Mouse (Mus musculus) CH12.LX (cell line): ENCODE measurements around the gene Rbms2. TPM values are rescaled to one million over a fixed set of nuclear protein-coding genes. Genes with fewer than 3 reads are reported as not detected.

ENCODE experiments used
- DNase-seq: peaks from one replicate; pipeline ENCODE4 v3.0.0-alpha.2; 2013; ENCODE audit errors: extremely low read depth
- H3K27ac ChIP-seq: 2 replicates; pipeline ENCODE4 v1.5.1; 2012; ENCODE audit warnings: low read depth, mild to moderate bottlenecking, control low read depth, moderate library complexity; ENCODE audit not compliant: insufficient read depth
- H3K27me3 ChIP-seq: replicated peaks from 2 replicates; pipeline ENCODE3; 2012; ENCODE audit warnings: inconsistent platforms
- H3K36me3 ChIP-seq, 2 experiments: replicated peaks in 1 of 2; 2 replicates each; pipeline versions ENCODE3 to v1.6.1; 2012; ENCODE audit warnings: inconsistent platforms in 1 of 2, low read length in 1 of 2, mild to moderate bottlenecking in 1 of 2, mixed read lengths in 1 of 2, moderate library complexity in 1 of 2; ENCODE audit not compliant: control insufficient read depth in 1 of 2, insufficient read depth in 1 of 2
- H3K4me1 ChIP-seq, 2 experiments: 2 replicates each; pipeline ENCODE4 v1.6.1; 2012; ENCODE audit warnings: inconsistent platforms in 1 of 2, moderate library complexity in 1 of 2; ENCODE audit not compliant: insufficient read depth in 2 of 2, control insufficient read depth in 1 of 2
- H3K4me2 ChIP-seq: 2 replicates; pipeline ENCODE4 v1.6.1; 2012; ENCODE audit warnings: low read depth, mild to moderate bottlenecking, control low read depth; ENCODE audit not compliant: poor library complexity, insufficient read depth, severe bottlenecking
- H3K4me3 ChIP-seq, 3 experiments: fragments of 150-350 bp in 1 of 3; sonication (generic) in 1 of 3; replicated peaks in 1 of 3; 2 replicates each; pipeline versions ENCODE3 to v1.5.1; 2011 to 2012; ENCODE audit warnings: low read depth in 2 of 3, low read length in 2 of 3, mild to moderate bottlenecking in 2 of 3, moderate library complexity in 2 of 3, control low read depth in 1 of 3, improper control_type of control experiment in 1 of 3, inconsistent platforms in 1 of 3, mixed read lengths in 1 of 3; ENCODE audit not compliant: poor library complexity in 1 of 3
- H3K79me2 ChIP-seq: replicated peaks from 2 replicates; pipeline ENCODE4 v1.6.1; 2012; ENCODE audit warnings: mild to moderate bottlenecking, moderate library complexity; ENCODE audit not compliant: control insufficient read depth, poor library complexity, insufficient read depth, severe bottlenecking; ENCODE audit errors: extremely low read depth
- H3K9ac ChIP-seq: 2 replicates; pipeline ENCODE4 v1.6.1; 2012; ENCODE audit warnings: low read depth, mild to moderate bottlenecking, control low read depth, moderate library complexity; ENCODE audit not compliant: insufficient read depth
- H3K9me3 ChIP-seq: replicated peaks from 2 replicates; pipeline ENCODE3; 2012; ENCODE audit warnings: low read length, inconsistent platforms, mixed read lengths
- CTCF ChIP-seq, 2 experiments: IDR thresholded peaks in 1 of 2; conservative IDR thresholded peaks in 1 of 2; 2 replicates each; pipeline ENCODE4 v1.5.1; 2011 to 2012; ENCODE audit warnings: low read depth in 2 of 2, low read length in 2 of 2, improper control_type of control experiment in 1 of 2, inconsistent platforms in 1 of 2, mild to moderate bottlenecking in 1 of 2, moderate library complexity in 1 of 2
- E2F4 ChIP-seq: IDR thresholded peaks from 2 replicates; pipeline ENCODE4 v1.6.1; 2011; ENCODE audit warnings: low read depth, low read length, improper control_type of control experiment; ENCODE audit not compliant: insufficient replicate concordance
- ELF1 ChIP-seq: IDR thresholded peaks from 2 replicates; pipeline ENCODE4 v1.6.1; 2014; ENCODE audit warnings: low read depth, mild to moderate bottlenecking, inconsistent platforms, low read length, improper control_type of control experiment
- EP300 ChIP-seq: IDR thresholded peaks from 2 replicates; pipeline ENCODE4 v1.6.1; 2011; ENCODE audit warnings: low read length, improper control_type of control experiment
- GABPA ChIP-seq: IDR thresholded peaks from 2 replicates; pipeline ENCODE4 v1.6.1; 2012; ENCODE audit warnings: low read depth, low read length, improper control_type of control experiment, inconsistent platforms; ENCODE audit not compliant: insufficient replicate concordance
- HCFC1 ChIP-seq: IDR thresholded peaks from 2 replicates; pipeline ENCODE4 v1.6.1; 2012; ENCODE audit warnings: low read depth, mild to moderate bottlenecking, inconsistent platforms, low read length, improper control_type of control experiment
- JUN ChIP-seq: IDR thresholded peaks from 2 replicates; pipeline ENCODE4 v1.6.1; 2011; ENCODE audit warnings: low read depth, mild to moderate bottlenecking, low read length, improper control_type of control experiment, moderate library complexity; ENCODE audit not compliant: insufficient read depth
- MAX ChIP-seq: IDR thresholded peaks from 2 replicates; pipeline ENCODE4 v1.6.1; 2011; ENCODE audit warnings: low read length, improper control_type of control experiment
- MAZ ChIP-seq: IDR thresholded peaks from 2 replicates; pipeline ENCODE4 v1.6.1; 2012; ENCODE audit warnings: low read depth, mild to moderate bottlenecking, inconsistent platforms, low read length, improper control_type of control experiment, moderate library complexity
- MEF2A ChIP-seq: IDR thresholded peaks from 2 replicates; pipeline ENCODE4 v1.6.1; 2014; ENCODE audit warnings: low read depth, mild to moderate bottlenecking, inconsistent platforms, low read length, improper control_type of control experiment, borderline replicate concordance
- MXI1 ChIP-seq: IDR thresholded peaks from 2 replicates; pipeline ENCODE4 v1.6.1; 2011; ENCODE audit warnings: mild to moderate bottlenecking, low read depth, low read length, improper control_type of control experiment
- MYC ChIP-seq: IDR thresholded peaks from 2 replicates; pipeline ENCODE4 v1.6.1; 2011; ENCODE audit warnings: low read depth, mild to moderate bottlenecking, improper control_type of control experiment, low read length
- NRF1 ChIP-seq: IDR thresholded peaks from 2 replicates; pipeline ENCODE4 v1.6.1; 2014; ENCODE audit warnings: low read depth, mild to moderate bottlenecking, inconsistent platforms, low read length, improper control_type of control experiment, moderate library complexity
- POLR2A ChIP-seq: IDR thresholded peaks from 2 replicates; pipeline ENCODE4 v1.6.1; 2011; ENCODE audit warnings: low read depth, mild to moderate bottlenecking, improper control_type of control experiment, low read length
- POLR2AphosphoS2 ChIP-seq: IDR thresholded peaks from 2 replicates; pipeline ENCODE4 v1.6.1; 2011; ENCODE audit warnings: low read depth, low read length, improper control_type of control experiment
- RAD21 ChIP-seq: IDR thresholded peaks from 2 replicates; pipeline ENCODE4 v1.6.1; 2011; ENCODE audit warnings: low read depth, mild to moderate bottlenecking, low read length, improper control_type of control experiment, moderate library complexity
- RCOR1 ChIP-seq: conservative IDR thresholded peaks from 2 replicates; pipeline ENCODE4 v1.6.1; 2012; ENCODE audit warnings: low read depth, mild to moderate bottlenecking, inconsistent platforms, low read length, improper control_type of control experiment
- SIN3A ChIP-seq: IDR thresholded peaks from 2 replicates; pipeline ENCODE4 v1.6.1; 2012; ENCODE audit warnings: low read length, improper control_type of control experiment, inconsistent platforms
- SMC3 ChIP-seq: IDR thresholded peaks from 2 replicates; pipeline ENCODE4 v1.6.1; 2011; ENCODE audit warnings: low read depth, low read length, improper control_type of control experiment
- TBP ChIP-seq: conservative IDR thresholded peaks from 2 replicates; pipeline ENCODE4 v1.6.1; 2011; ENCODE audit warnings: low read depth, low read length, improper control_type of control experiment
- USF1 ChIP-seq: IDR thresholded peaks from 2 replicates; pipeline ENCODE4 v1.6.1; 2014; ENCODE audit warnings: low read depth, mild to moderate bottlenecking, inconsistent platforms, low read length, improper control_type of control experiment
- USF2 ChIP-seq: conservative IDR thresholded peaks from 2 replicates; pipeline ENCODE4 v1.6.1; 2011; ENCODE audit warnings: low read depth, low read length, improper control_type of control experiment
- ZC3H11A ChIP-seq: IDR thresholded peaks from 2 replicates; pipeline ENCODE4 v1.6.1; 2012; ENCODE audit warnings: low read depth, mild to moderate bottlenecking, inconsistent platforms, low read length, improper control_type of control experiment
- ZKSCAN1 ChIP-seq: IDR thresholded peaks from 2 replicates; pipeline ENCODE4 v1.6.1; 2012; ENCODE audit warnings: low read depth, inconsistent platforms, low read length, improper control_type of control experiment, borderline replicate concordance
- ZMIZ1 ChIP-seq: IDR thresholded peaks from 2 replicates; pipeline ENCODE4 v1.6.1; 2012; ENCODE audit warnings: low read depth, mild to moderate bottlenecking, inconsistent platforms, low read length, improper control_type of control experiment
- dilution Hi-C: fragments of 300-500 bp; cut with MboI; formaldehyde crosslinking; loops from 2 replicates; pipeline ENCODE4 v1.14.3; 2020; ENCODE audit warnings: low sequenced_read_pairs; ENCODE audit not compliant: extremely low pct_unique_long_range_greater_than_20kb, extremely low pct_ligation_motif_present
- in situ Hi-C: fragments of 300-500 bp; cut with MboI; formaldehyde crosslinking; loops from 3 replicates; pipeline ENCODE4 v1.14.3; 2019; ENCODE audit warnings: low sequenced_read_pairs, low pct_ligation_motif_present, low pct_unique_long_range_greater_than_20kb, mixed read lengths
- polyA plus RNA-seq: library from polyadenylated mRNA; unstranded; fragments of >175 nt; gene quantifications from 2 replicates; pipeline ENCODE4 v1.2.1, GENCODE M21; 2012; ENCODE audit warnings: low read depth; ENCODE audit not compliant: insufficient read length
- total RNA-seq, 2 experiments: library from RNA; depleted of rRNA; stranded (reverse); fragments of 300-350 nt in 1 of 2; fragments of >200 nt in 1 of 2; gene quantifications; 2 replicates each; pipeline ENCODE4 v1.2.3; 2012 to 2014

Gene Rbms2
- total and polyA plus RNA-seq, 3 experiments = 9.1 to 36.6 (median 9.8) TPM

DNA sequence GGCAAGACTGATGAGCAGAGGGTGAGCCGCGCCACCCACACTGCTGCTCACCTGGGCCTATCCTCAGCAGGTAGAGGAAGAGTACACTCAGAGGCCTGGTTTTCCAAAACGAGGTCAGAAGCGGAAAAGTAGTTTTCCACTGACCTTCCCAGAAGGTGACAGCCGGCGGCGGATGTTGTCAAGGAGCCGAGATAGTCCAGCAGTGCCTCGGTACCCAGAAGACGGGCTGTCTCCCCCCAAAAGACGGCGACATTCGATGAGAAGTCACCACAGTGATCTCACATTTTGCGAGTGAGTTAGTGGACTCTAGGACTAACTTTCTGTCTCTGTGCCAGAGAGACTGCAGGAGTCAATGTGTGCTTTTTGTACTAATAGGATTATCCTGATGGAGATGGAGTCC lies 54.1 kb downstream of the Rbms2 start:
- Histone ChIP-seq H3K27me3 (no peaks in the 10 kb centered on the region), H3K9ac (no peak overlapping the region), H3K27ac (no peak overlapping the region), H3K4me2 (no peak overlapping the region), H3K4me1 (peaks cover 0 to 7% of the 10 kb centered on the region in 2 experiments; a peak in 2 of 4 replicates), H3K79me2 (no peaks in the 10 kb centered on the region), H3K4me3 (no peak overlapping the region), H3K9me3 (no peaks in the 10 kb centered on the region), H3K36me3 (peaks cover 86 to 95% of the 10 kb centered on the region in 2 experiments)
- DNase-seq = no peak
- dilution Hi-C loops = no loop called here
- in situ Hi-C loops = no loop called here
- TF ChIP-seq POLR2A = no peak
- no peak for TF ChIP-seq ZKSCAN1
- TF ChIP-seq RAD21 = no peak
- no peak for TF ChIP-seq MEF2A
- TF ChIP-seq MAX = no peak
- no peak for TF ChIP-seq TBP
- TF ChIP-seq MAZ = no peak
- no peak for TF ChIP-seq SIN3A
- no peak for TF ChIP-seq USF2
- TF ChIP-seq MYC = no peak
- no peak for TF ChIP-seq JUN
- no peak for TF ChIP-seq HCFC1
- TF ChIP-seq CTCF (conservative IDR thresholded peaks at IDR 0.05 in 1 of 2, IDR thresholded peaks at IDR 0.05 in 1 of 2; ENCODE audit: low read depth in 2 of 2, low read length in 2 of 2) = no peak
- no peak for TF ChIP-seq SMC3
- TF ChIP-seq EP300 = no peak
- TF ChIP-seq RCOR1 = no peak
- TF ChIP-seq E2F4 = no peak

DNA sequence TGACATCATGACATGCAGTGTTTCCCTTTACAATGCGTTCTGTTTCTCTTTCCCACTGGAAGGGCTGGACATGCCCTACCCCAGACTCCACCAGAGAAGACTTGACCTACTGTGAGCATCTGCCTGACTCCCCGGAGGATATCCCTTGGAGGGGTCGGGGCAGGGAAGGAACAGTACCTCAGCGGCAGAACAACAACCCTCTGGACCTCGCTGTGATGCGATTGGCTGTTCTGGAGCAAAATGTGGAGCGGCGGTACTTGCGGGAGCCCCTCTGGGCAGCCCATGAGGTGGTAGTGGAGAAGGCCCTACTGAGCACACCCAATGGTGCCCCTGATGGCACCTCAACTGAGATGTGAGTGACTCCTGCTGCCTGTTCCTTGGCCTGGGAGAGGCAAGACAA lies 55.3 kb downstream of the Rbms2 start:
- H3K9me3 ChIP-seq = no peaks in the 10 kb centered on the region
- no peak for TF ChIP-seq ELF1
- TF ChIP-seq MXI1 = no peak
- no peak for TF ChIP-seq NRF1
- TF ChIP-seq ZMIZ1 = no peak
- no peak for TF ChIP-seq ZC3H11A
- TF ChIP-seq SMC3 = no peak
- no peak for TF ChIP-seq USF1
- TF ChIP-seq ZKSCAN1 = no peak
- no peak for TF ChIP-seq GABPA
- TF ChIP-seq JUN = no peak
- no peak for TF ChIP-seq RAD21
- TF ChIP-seq MEF2A = no peak
- TF ChIP-seq SIN3A = no peak
- no peak for TF ChIP-seq POLR2AphosphoS2
- TF ChIP-seq, all 38 proteins: peak for 0
- peaks cover 85 to 93% of the 10 kb centered on the region in 2 experiments for H3K36me3 ChIP-seq
- in situ Hi-C loops (no loop called here), dilution Hi-C loops (no loop called here)
- no peaks in the 10 kb centered on the region for H3K79me2 ChIP-seq
- H3K9ac ChIP-seq = no peak overlapping the region
- no peak overlapping the region for H3K27ac ChIP-seq
- no peak overlapping the region for H3K4me2 ChIP-seq
- no peaks in the 10 kb centered on the region for H3K27me3 ChIP-seq
- peaks cover 0 to 3% of the 10 kb centered on the region in 2 experiments; a peak in 2 of 4 replicates for H3K4me1 ChIP-seq
- DNase-seq = no peak
- H3K4me3 ChIP-seq = no peak overlapping the region
